Mouse (Mus musculus) 3134 (cell line): Measurements from ENCODE around the gene Ranbp1.
"Not testable (repeated sequence)": the region's sequence is repeated elsewhere in the genome, so short reads cannot be mapped to it uniquely, and the experiment has no call there.

Experiments
- DNase-seq: peaks from one replicate; pipeline ENCODE4 v3.0.0-alpha.2; 2011; ENCODE audit warnings: low spot score; ENCODE audit not compliant: insufficient read length; ENCODE audit errors: extremely low read depth

Gene Ranbp1

GRCm38 (mm10) chr16:18203430-18204091, 45.0 kb downstream of the Ranbp1 start:
- DNase-seq = no peak

DNA sequence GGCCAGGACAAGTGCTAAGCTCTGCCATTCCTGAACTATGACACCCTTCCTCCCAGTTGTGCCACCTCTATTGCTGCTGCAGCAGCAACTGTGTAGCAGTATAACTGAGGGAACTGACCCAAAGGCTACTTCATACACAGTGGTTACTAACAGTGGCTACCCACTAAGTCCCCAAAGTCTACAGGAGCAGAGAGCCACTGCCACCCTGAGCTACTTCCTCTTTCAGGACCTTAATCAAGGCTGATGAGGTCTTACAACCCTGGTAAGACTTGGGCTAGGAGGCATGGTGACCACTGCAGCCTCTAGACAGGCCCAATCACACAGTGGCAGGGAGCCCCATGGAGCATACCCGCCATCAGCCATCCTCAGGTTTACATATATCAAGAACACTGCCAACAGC, 46.5 kb downstream of the Ranbp1 start:
- DNase-seq = no peak

DNA sequence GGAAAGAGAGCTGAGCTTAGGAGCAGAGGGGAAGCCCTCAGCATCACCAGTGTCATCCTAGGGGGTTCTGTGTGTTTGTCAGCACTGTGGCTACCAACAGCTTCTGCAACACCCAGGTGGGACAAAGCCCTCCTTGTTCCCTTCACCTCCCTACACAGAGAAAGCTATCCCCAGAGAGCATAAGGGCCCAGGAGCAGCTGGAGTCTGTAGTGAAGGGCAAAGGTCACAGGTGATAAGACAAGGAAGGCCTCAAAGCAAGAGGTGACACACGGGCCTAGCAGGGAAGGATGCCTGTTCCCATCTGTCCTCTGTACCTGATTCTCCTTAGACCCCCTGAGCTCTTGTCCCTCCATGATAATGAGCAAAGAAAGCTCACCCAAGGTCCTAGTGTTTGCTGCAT, 46.9 kb downstream of the Ranbp1 start:
- DNase-seq = no peak

- no peak for DNase-seq
Measured at GRCm38 (mm10) chr16:18200062-18200461, 48.5 kb downstream of the Ranbp1 start.

GRCm38 (mm10) chr16:18198365-18199098, 50.0 kb downstream of the Ranbp1 start:
- no peak for DNase-seq

DNA sequence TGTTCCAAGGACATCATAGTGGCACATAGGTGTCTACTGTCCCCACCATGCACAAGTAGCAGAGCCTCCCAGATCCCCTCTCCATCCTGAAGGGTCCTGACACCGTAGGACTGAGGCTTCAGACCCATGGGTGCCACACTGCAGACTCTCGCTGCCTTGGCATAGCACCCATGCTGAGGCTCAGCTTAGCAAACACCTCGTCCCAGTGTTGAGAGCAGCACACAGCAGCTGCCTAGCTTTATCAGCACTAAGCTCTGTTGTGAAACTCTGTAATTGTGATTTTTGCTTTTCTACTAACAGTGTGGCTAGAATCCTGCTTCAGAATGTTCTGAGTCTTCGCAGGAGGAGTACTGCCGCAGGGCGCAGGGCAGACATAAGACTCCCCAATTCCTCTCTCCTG, 50.7 kb downstream of the Ranbp1 start:
- DNase-seq = no peak

DNA sequence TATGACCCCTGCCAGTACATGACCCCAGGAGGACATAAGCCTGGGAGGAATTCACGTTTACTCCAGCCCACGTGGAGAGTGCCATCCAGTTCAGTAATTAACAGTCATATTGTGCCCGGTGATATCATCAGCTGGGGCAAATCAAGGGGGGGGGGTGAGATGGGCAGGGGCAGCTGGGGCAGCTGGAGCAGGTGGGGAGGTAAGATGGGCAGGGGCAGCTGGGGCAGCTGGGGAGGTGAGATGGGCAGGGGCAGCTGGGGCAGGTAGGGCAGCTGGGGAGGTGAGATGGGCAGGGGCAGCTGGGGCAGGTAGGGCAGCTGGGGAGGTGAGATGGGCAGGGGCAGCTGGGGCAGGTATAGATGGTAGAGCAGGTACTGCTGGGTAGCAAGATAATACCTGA, 53.0 kb downstream of the Ranbp1 start:
- DNase-seq = not testable (repeated sequence)

- DNase-seq = peak; percentile 92
Measured at GRCm38 (mm10) chr16:18195068-18195467, 53.5 kb downstream of the Ranbp1 start.

DNA sequence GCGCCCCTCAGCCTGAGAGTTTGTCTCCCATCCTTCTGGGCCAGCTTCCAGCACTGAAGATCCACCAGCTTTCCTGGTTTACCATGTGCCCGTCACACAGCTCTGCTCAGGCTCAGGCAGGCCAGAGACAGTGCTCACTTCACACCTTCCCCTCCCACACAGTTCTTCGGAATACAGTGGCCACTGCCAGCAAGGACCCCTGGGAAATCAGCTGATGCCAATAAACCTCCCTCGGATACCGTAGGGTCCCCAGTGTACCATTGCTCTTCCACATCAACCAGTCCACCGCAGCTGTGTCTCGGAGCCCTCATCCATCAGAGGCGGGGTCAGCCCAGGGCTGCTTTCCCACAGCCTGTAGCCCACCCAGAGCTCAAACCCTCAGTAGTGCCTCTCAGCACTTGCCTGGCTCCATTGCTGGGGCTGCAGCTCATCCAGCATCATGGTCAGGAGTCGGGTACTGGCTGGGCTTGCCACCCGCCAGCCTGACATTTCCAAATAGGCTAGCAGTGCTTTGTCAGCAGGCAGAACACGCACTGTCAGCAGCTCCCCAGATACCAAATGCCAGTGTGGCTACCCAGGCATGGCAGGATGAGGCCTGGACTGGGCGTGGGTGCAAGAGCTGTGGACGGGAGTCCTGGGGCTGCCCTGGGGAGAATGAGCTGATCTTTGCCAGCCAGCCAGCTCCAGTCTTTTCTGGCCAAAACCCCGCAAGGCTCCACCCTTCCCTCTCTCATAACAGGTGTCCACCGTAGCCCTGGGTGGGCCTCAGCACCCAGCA, 54.1 kb downstream of the Ranbp1 start:
- no peak for DNase-seq

DNA sequence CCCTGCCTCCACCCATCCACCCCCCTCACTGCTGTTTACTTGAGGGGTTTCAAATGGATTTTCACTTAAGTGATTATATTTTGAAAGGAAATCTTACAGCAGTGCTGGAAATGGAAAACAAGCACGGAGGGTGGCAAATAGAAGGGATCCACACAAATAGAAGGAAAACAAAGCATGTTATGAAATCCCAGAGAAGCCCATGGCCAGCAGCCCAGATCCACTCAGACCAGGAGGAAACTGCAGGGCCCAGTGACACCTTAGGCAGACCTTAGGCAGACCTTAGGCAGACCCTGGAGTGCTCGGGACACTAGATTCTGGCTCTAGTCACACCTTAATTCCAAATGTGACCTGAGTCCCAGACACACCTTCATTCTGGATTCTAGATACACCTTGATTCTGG, 57.5 kb downstream of the Ranbp1 start:
- no peak for DNase-seq
